Mouse (Mus musculus) kidney, adult 2 months (tissue): ENCODE results near the gene Insm1.

Source experiments
- CTCF ChIP-seq: fragments of 200-500 bp; conservative IDR thresholded peaks from 2 replicates; pipeline ENCODE4 v1.5.1; 2011; ENCODE audit warnings: low read depth, mild to moderate bottlenecking, control low read depth, low read length, moderate library complexity, mixed read lengths; ENCODE audit not compliant: insufficient read depth, insufficient read length
- POLR2A ChIP-seq: fragments of 200-500 bp; IDR thresholded peaks from one replicate; pipeline ENCODE4 v1.6.1; 2011; ENCODE audit warnings: low read depth, low read length, control low read depth

- TF ChIP-seq CTCF (no peak), POLR2A (no peak)
Measured at GRCm38 (mm10) chr2:146261146-146261545, 39.4 kb downstream of the Insm1 start.
